Mouse (Mus musculus): Measurements from ENCODE around the gene Stx2. TPM values are rescaled to one million over a fixed set of nuclear protein-coding genes. Genes with fewer than 3 reads are reported as not detected.

The Stx2 gene
- polyA plus RNA-seq, 1 experiment: 21.1 TPM

GRCm38 (mm10) chr5:128940436-128940835 lies 67.9 kb downstream of the Stx2 start:
- H3K79me2 ChIP-seq (ENCODE audit: control insufficient read depth, insufficient read depth): no peaks in the 10 kb centered on the region
- H3ac ChIP-seq (ENCODE audit: control insufficient read depth, insufficient read length): no peak overlapping the region
- H3K4me3 ChIP-seq: no peak overlapping the region
- no peaks in the 10 kb centered on the region for H3K27me3 ChIP-seq (ENCODE audit: control insufficient read depth, insufficient read depth, insufficient read length)
- TF ChIP-seq MYOD1 (IDR thresholded peaks at IDR 0.05; ENCODE audit: control insufficient read depth in 1 of 3, insufficient read length in 2 of 3, low read depth in 2 of 3): no peak
- no peak for TF ChIP-seq REST (IDR thresholded peaks at IDR 0.05; ENCODE audit: insufficient read depth, insufficient read length)
- no peak for TF ChIP-seq E2F4 (IDR thresholded peaks at IDR 0.05; ENCODE audit: insufficient read depth)
- TF ChIP-seq POLR2AphosphoS2 (IDR thresholded peaks at IDR 0.05; ENCODE audit: insufficient read length, low read depth): no peak
- no peak for TF ChIP-seq TCF3 (IDR thresholded peaks at IDR 0.05; ENCODE audit: insufficient read length, low read depth)
- no peak for TF ChIP-seq CEBPB (IDR thresholded peaks at IDR 0.05; ENCODE audit: insufficient read depth, poor library complexity, severe bottlenecking)
- H3K4me2 ChIP-seq (ENCODE audit: low read depth): no peak overlapping the region
- no peaks in the 10 kb centered on the region for H3K36me3 ChIP-seq (ENCODE audit: control insufficient read depth, insufficient read depth)

- Histone ChIP-seq H3K27me3 (ENCODE audit: control insufficient read depth, insufficient read depth, insufficient read length) (no peaks in the 10 kb centered on the region), H3K79me2 (ENCODE audit: control insufficient read depth, insufficient read depth) (no peaks in the 10 kb centered on the region), H3ac (ENCODE audit: control insufficient read depth, insufficient read length) (no peak overlapping the region), H3K36me3 (ENCODE audit: control insufficient read depth, insufficient read depth) (no peaks in the 10 kb centered on the region), H3K4me2 (ENCODE audit: low read depth) (no peak overlapping the region), H3K4me3 (no peak overlapping the region)
- TF ChIP-seq POLR2A (IDR thresholded peaks at IDR 0.05; ENCODE audit: insufficient read length, low read depth): no peak
- TF ChIP-seq TCF3 (IDR thresholded peaks at IDR 0.05; ENCODE audit: insufficient read length, low read depth): no peak
- TF ChIP-seq MYOG (IDR thresholded peaks at IDR 0.05; ENCODE audit: control insufficient read depth in 1 of 3, insufficient read depth in 1 of 3, insufficient read length in 2 of 3, low read depth in 2 of 3): no peak
- no peak for TF ChIP-seq REST (IDR thresholded peaks at IDR 0.05; ENCODE audit: insufficient read depth, insufficient read length)
- no peak for TF ChIP-seq E2F4 (IDR thresholded peaks at IDR 0.05; ENCODE audit: insufficient read depth)
- no peak for TF ChIP-seq CEBPB (IDR thresholded peaks at IDR 0.05; ENCODE audit: insufficient read depth, poor library complexity, severe bottlenecking)
- TF ChIP-seq MAX (IDR thresholded peaks at IDR 0.05; ENCODE audit: low read depth): no peak
- no peak for TF ChIP-seq SRF (IDR thresholded peaks at IDR 0.05; ENCODE audit: control insufficient read depth, insufficient read length, low read depth)
- TF ChIP-seq USF1 (IDR thresholded peaks at IDR 0.05; ENCODE audit: low read depth): no peak
Measured at GRCm38 (mm10) chr5:128935359-128935899, 72.9 kb downstream of the Stx2 start.

Other genes with a start within 250 kb of the Stx2 start
- not detected for gene Rimbp2, start 55.1 kb downstream of the Stx2 start, polyA plus RNA-seq (2012; fragmentation: generic; extraction: Trizol)
- 466 TPM for gene Ran, start 11.5 kb upstream of the Stx2 start, polyA plus RNA-seq (2012; fragmentation: generic; extraction: Trizol)
- 0.48 TPM for gene Adgrd1, start 88.2 kb upstream of the Stx2 start, polyA plus RNA-seq (2012; fragmentation: generic; extraction: Trizol)

Measured in myocyte (in vitro differentiated cells).